Mouse (Mus musculus) heart, postnatal 0 days (tissue): ENCODE data around the gene Ptov1. TPM values are rescaled to one million over a fixed set of nuclear protein-coding genes. Genes with fewer than 3 reads are reported as not detected.

ENCODE experiments used
- ATAC-seq: fragments of 200-750 bp; cut with Nextera tagmentation; 2 replicates; pipeline ENCODE4 v1.8.0; 2017; ENCODE audit warnings: low read depth, moderate number of reproducible peaks, moderate library complexity; ENCODE audit not compliant: insufficient read depth
- DNase-seq: peaks from one replicate; pipeline ENCODE4 v3.0.0-alpha.2; 2016; ENCODE audit warnings: low spot score
- H3K27ac ChIP-seq: fragments of 300-500 bp; sonication (generic); 2 replicates; pipeline ENCODE4 v1.5.1; 2014; ENCODE audit warnings: low read depth, mild to moderate bottlenecking
- H3K27me3 ChIP-seq: fragments of 300-500 bp; sonication (generic); 2 replicates; pipeline ENCODE4 v1.6.1; 2014; ENCODE audit warnings: low read length, mixed read lengths; ENCODE audit not compliant: control insufficient read depth, insufficient read depth
- H3K36me3 ChIP-seq: fragments of 300-500 bp; sonication (generic); replicated peaks from 2 replicates; pipeline ENCODE4 v1.6.1; 2014; ENCODE audit warnings: low read length, mixed read lengths; ENCODE audit not compliant: control insufficient read depth, insufficient read depth
- H3K4me1 ChIP-seq: fragments of 300-500 bp; sonication (generic); 2 replicates; pipeline ENCODE4 v1.6.1; 2014; ENCODE audit warnings: antibody characterized with exemption; ENCODE audit not compliant: control insufficient read depth, insufficient read depth
- H3K4me2 ChIP-seq: fragments of 300-500 bp; sonication (generic); 2 replicates; pipeline ENCODE4 v1.6.1; 2014; ENCODE audit warnings: low read depth, mild to moderate bottlenecking, low read length, moderate library complexity
- H3K4me3 ChIP-seq: fragments of 300-500 bp; sonication (generic); 2 replicates; pipeline ENCODE4 v1.5.1; 2014; ENCODE audit warnings: low read depth, low read length
- H3K9ac ChIP-seq: fragments of 300-500 bp; sonication (generic); replicated peaks from 2 replicates; pipeline ENCODE4 v1.6.1; 2014; ENCODE audit warnings: low read depth, low read length, mixed read lengths
- H3K9me3 ChIP-seq: fragments of 300-500 bp; sonication (generic); replicated peaks from 2 replicates; pipeline ENCODE4 v1.6.1; 2016; ENCODE audit warnings: low read length; ENCODE audit not compliant: control insufficient read depth
- CTCF ChIP-seq: IDR thresholded peaks from 2 replicates; pipeline ENCODE4 v1.5.1; 2016; ENCODE audit warnings: antibody characterized with exemption, control low read depth, low read depth
- EP300 ChIP-seq: IDR thresholded peaks from 2 replicates; pipeline ENCODE4 v1.6.1; 2016; ENCODE audit warnings: antibody characterized with exemption, low read depth
- WGBS: fragments of 180-500 bp; shearing (Covaris S2); extraction: QIAGEN DNeasy Blood & Tissue Kit; methylation state at CpG from one replicate; pipeline ENCODE4 v1.1.7; 2014; 5-methylcytosine and 5-hydroxymethylcytosine counted together
- polyA plus RNA-seq: library from polyadenylated mRNA; unstranded; fragments of >200 nt; fragmentation: Nextera tagmentation; extraction: Ambion mirVana; gene quantifications from 2 replicates; pipeline ENCODE4 v1.2.1, GENCODE M21; 2015
- total RNA-seq: library from RNA; depleted of rRNA; stranded (reverse); fragments of >200 nt; gene quantifications from 2 replicates; pipeline ENCODE4 v1.2.3, GENCODE M21; 2014; ENCODE audit warnings: low replicate concordance

Ptov1 gene
- total and polyA plus RNA-seq, 2 experiments from 2014 or later = 248 to 335 TPM

DNA sequence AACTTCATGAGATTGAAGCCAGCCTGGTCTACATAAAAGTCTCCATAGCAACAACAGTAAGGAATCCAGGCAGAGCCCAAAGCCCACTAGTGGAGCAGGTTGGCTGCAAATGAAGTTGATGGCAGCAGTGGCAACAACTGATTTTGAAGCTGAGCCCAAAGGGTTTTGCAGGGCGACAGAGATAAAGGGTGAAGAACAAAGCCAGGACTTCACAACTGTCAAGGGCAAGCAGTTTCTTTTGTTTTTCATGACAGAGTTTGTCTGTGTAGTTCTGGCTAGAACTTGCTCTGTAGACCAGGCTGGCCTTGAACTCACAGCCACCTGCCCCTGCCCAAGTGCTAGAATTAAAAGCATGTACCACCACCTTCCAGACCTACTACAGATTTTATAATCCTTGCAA lies 1.6 kb upstream of the Ptov1 start:
- H3K27ac ChIP-seq = no peak overlapping the region
- no peak overlapping the region for H3K4me2 ChIP-seq
- ATAC-seq (no peak), DNase-seq (no peak)
- peaks cover under 1% of the 10 kb centered on the region; the same call in 1 of the 2 replicates for H3K36me3 ChIP-seq
- H3K9me3 ChIP-seq = no peaks in the 10 kb centered on the region
- WGBS = 53% methylated on average over 1 of the region's 1 CpGs
- no peak for TF ChIP-seq CTCF
- H3K27me3 ChIP-seq = no peaks in the 10 kb centered on the region
- no peak overlapping the region for H3K4me3 ChIP-seq
- H3K9ac ChIP-seq = no peak overlapping the region
- peaks cover 30% of the 10 kb centered on the region for H3K4me1 ChIP-seq

DNA sequence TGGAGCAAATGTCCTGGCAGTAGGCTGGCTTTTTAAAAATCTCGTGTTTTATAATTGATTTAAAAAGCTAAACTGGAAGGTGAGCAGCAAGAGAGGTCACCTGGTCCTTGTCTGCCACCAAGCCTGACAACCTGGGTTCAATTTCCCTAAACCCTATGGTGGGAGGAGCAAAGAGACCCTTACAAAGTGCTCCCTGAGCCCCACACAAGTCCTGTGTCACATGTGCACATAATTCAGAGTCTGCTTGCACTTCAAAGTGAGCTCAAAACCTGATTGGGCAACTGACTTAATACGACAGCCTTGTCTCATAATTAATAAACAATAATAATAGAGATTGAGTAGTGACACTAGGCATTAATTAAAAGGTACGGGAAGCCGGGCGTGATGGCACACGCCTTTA lies 1.0 kb upstream of the Ptov1 start:
- H3K4me3 ChIP-seq = peak overlapping the region; percentile 99; the same call in 1 of the 2 replicates
- no peaks in the 10 kb centered on the region for H3K27me3 ChIP-seq
- DNase-seq (no peak), ATAC-seq (no peak)
- H3K9me3 ChIP-seq = no peaks in the 10 kb centered on the region
- no peak for TF ChIP-seq EP300
- TF ChIP-seq CTCF = no peak
- H3K4me1 ChIP-seq = peaks cover 35% of the 10 kb centered on the region
- H3K9ac ChIP-seq = peak overlapping the region; percentile 96; the same call in 1 of the 2 replicates
- peak overlapping the region; percentile 100 for H3K27ac ChIP-seq
- no peaks in the 10 kb centered on the region for H3K36me3 ChIP-seq
- peak overlapping the region; percentile 83 for H3K4me2 ChIP-seq
- WGBS = 86% methylated on average over 6 of the region's 6 CpGs

DNA sequence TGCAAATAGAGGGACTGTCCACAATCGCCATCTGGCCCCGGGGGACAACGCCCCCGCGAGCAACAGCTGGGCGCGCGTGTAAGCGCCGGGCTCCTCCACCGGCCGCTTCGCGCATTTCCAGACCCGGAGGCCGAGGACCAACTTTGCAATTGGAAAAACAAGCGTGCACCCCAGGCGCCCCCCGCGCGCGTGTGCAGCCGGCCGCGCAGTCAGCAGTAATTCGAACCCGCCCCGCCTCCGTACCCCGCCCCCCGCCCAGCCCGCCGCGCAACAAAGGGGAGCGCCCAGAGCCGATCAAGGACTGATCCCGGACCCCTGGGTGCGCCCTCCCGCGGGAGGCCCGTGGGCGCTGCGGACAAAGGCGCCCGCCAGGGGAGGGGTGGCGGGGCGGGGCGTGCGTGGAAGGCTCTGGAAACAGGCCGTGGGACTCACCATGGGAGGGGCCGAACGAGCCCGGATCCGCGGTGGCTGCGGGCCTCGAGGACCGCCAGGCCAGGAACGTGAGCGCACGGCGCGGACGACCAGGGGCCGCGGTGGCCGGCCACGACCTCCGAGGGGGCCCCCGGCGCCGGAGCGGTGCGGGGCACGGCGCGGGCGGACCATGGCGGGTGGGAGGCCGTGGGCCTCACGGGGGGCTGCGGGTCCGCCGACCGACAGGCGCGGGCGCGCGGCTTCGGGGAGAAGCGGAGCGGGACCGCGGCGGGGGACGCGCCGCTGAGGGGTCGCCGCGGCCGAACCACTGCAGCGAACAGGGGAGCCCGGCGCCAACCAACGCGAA lies 480 bp downstream of the Ptov1 start:
- Histone ChIP-seq H3K4me2 (peak overlapping the region; percentile 83), H3K4me1 (peaks cover 50% of the 10 kb centered on the region), H3K9ac (peak overlapping the region; percentile 96), H3K27ac (peak overlapping the region; percentile 100), H3K27me3 (no peaks in the 10 kb centered on the region), H3K9me3 (no peaks in the 10 kb centered on the region), H3K36me3 (peaks cover 13% of the 10 kb centered on the region), H3K4me3 (peak overlapping the region; percentile 99)
- peak; percentile 22 for ATAC-seq
- no peak for DNase-seq
- under 1% methylated on average over 83 of the region's 108 CpGs for WGBS
- TF ChIP-seq EP300 (no peak), CTCF (no peak)

DNA sequence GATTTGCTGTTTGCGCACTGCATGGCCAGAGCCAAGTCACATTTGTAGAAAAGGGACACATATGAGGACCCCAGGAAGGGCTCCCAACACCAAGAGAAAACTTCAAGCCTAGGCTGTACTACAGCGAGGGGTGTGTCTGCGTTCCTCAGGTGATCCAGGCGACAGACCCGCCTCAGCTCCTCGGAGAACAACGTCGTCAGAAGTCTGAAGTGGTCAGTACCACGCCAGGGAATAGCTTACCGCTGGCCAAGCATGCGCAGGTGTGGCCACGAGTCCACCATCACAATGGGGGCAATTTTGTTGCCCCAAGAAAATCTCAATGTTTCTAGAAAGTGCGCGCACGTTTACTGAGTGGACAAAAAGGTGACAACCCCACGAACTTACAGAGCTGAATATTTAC lies 1.1 kb downstream of the Ptov1 start:
- H3K4me1 ChIP-seq = peaks cover 50% of the 10 kb centered on the region
- 8% methylated on average over 16 of the region's 16 CpGs for WGBS

DNA sequence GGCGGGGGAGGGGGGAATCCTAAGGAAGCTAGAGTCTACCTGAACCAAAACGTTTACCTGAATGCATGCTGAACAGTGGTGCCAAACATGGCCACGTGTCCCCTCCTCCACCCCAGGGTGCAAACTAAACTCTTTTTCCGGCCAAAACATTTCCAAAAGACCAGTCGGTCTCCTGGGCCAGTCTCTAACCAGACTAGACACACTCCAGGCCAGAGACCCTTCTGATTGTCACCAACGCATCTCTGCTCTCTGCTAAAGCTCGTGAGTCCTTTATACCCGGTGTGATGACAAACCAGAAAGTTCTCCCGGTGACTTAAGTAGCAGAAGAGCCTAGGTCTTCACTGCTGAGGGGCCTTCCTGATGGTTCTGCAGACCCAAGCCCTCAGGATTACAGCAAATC lies 1.8 kb downstream of the Ptov1 start:
- Histone ChIP-seq H3K27me3 (no peaks in the 10 kb centered on the region), H3K27ac (peak overlapping the region; percentile 100), H3K36me3 (peaks cover 26% of the 10 kb centered on the region), H3K4me2 (peak overlapping the region; percentile 83), H3K9me3 (no peaks in the 10 kb centered on the region), H3K4me3 (peak overlapping the region; percentile 99), H3K9ac (peak overlapping the region; percentile 96; the same call in 1 of the 2 replicates), H3K4me1 (peaks cover 44% of the 10 kb centered on the region)
- DNase-seq (no peak), ATAC-seq (no peak)
- no peak for TF ChIP-seq EP300
- TF ChIP-seq CTCF = no peak
- WGBS = 41% methylated on average over 9 of the region's 9 CpGs

More for the DNA sequence above, 1.1 kb downstream of the Ptov1 start:
- no peak for DNase-seq
- H3K4me3 ChIP-seq = peak overlapping the region; percentile 99
- no peaks in the 10 kb centered on the region for H3K9me3 ChIP-seq
- H3K27me3 ChIP-seq = no peaks in the 10 kb centered on the region
- no peak for TF ChIP-seq EP300
- no peak for TF ChIP-seq CTCF
- peak overlapping the region; percentile 83 for H3K4me2 ChIP-seq
- H3K27ac ChIP-seq = peak overlapping the region; percentile 100
- peaks cover 19% of the 10 kb centered on the region for H3K36me3 ChIP-seq
- ATAC-seq = no peak
- peak overlapping the region; percentile 96 for H3K9ac ChIP-seq
